Mouse (Mus musculus): ENCODE results near the gene Prrg4.

DNA sequence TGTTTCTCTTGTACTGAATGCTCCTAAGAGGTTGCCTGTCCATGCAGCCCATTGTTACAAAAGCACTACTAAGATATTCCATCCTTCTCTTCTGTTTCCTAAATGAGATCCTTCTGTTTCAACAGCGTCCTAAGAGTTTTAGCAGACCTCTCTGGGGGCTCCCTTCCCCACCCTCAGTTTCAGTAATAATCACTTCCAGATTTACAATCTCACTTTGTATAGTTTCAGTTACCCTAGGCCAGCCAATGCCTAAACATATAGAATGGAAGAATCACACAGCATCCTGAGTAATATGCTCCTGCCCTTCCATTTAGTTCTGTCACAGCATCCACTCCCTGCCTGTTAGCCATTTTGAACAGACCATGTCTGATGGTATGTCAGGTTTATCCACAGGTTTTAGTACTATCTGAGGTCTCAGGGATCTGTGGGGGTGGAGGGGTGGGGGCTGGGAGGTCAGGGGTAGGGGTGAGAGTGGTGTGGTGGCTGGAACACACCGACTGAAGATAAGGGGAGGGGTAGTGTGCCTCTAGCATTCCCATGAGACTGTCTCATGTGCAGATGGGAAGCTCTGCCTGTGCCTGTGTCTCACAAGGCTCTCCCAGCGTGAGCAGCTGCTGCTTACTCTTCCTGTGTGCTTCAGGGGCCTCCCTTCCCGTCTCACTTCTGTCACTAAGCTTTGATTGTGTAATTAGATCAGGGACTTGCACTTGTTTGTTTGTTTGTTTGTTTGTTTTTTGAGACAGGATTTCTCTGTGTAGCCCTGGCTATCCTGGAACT, 2.9 kb downstream of the Prrg4 start:
- TF ChIP-seq CTCF (conservative IDR thresholded peaks at IDR 0.05; ENCODE audit: insufficient read depth, insufficient read length, low read depth, low read length) (no peak), POLR2A (IDR thresholded peaks at IDR 0.05; ENCODE audit: low read depth, low read length) (no peak)

All from kidney, adult 2 months (tissue).